Mouse (Mus musculus): Measurements from ENCODE around the gene Slc17a4. TPM values are rescaled to one million over a fixed set of nuclear protein-coding genes. Genes with fewer than 3 reads are reported as not detected.

Gene Slc17a4
- polyA plus RNA-seq, 1 experiment from 2014 or later = 0.49 TPM

GRCm38 (mm10) chr13:23934211-23934520, 19.4 kb upstream of the Slc17a4 start, which contains the start of gene Hist1h2aa:
Gene Hist1h2aa, plus strand, starts transcription at chr13:23934462.
- Histone ChIP-seq H3K9ac (ENCODE audit: low read length) (no peak within 1 kb of the TSS), H3K9me3 (ENCODE audit: control insufficient read depth, low read length) (no peaks in the 10 kb centered on the region), H3K4me3 (ENCODE audit: low read depth, low read length) (no peak within 1 kb of the TSS), H3K27ac (ENCODE audit: low read depth, low read length) (no peak within 1 kb of the TSS), H3K4me2 (ENCODE audit: low read depth) (no peak within 1 kb of the TSS), H3K27me3 (ENCODE audit: control insufficient read depth, insufficient read depth, low read length) (no peaks in the 10 kb centered on the region), H3K4me1 (ENCODE audit: control insufficient read depth, insufficient read depth, low read length) (no peaks in the 10 kb centered on the region), H3K36me3 (ENCODE audit: control insufficient read depth, insufficient read depth, low read length) (no peaks in the 10 kb centered on the region)
- ATAC-seq (ENCODE audit: insufficient read depth, low FRiP score, low TSS enrichment) (no peak), DNase-seq (ENCODE audit: low spot score) (no peak)
- WGBS = 89% methylated on average over 10 of the region's 10 CpGs

- Histone ChIP-seq H3K9ac (ENCODE audit: low read length) (no peak within 1 kb of the TSS), H3K27me3 (ENCODE audit: control insufficient read depth, insufficient read depth, low read length) (no peaks in the 10 kb centered on the region), H3K9me3 (ENCODE audit: control insufficient read depth, low read length) (no peaks in the 10 kb centered on the region), H3K4me3 (ENCODE audit: low read depth, low read length) (no peak within 1 kb of the TSS), H3K4me2 (ENCODE audit: low read depth) (no peak within 1 kb of the TSS), H3K36me3 (ENCODE audit: control insufficient read depth, insufficient read depth, low read length) (no peaks in the 10 kb centered on the region), H3K27ac (ENCODE audit: low read depth, low read length) (no peak within 1 kb of the TSS), H3K4me1 (ENCODE audit: control insufficient read depth, insufficient read depth, low read length) (no peaks in the 10 kb centered on the region)
- 91% methylated on average over 36 of the region's 39 CpGs for WGBS
- ATAC-seq (ENCODE audit: insufficient read depth, low FRiP score, low TSS enrichment) (no peak), DNase-seq (ENCODE audit: low spot score) (no peak)
Measured at GRCm38 (mm10) chr13:23933421-23934210, 18.8 kb upstream of the Slc17a4 start, which contains the start of gene Hist1h2ba. Gene Hist1h2ba, minus strand, starts transcription at chr13:23934156.

GRCm38 (mm10) chr13:23930904-23931303, 16.1 kb upstream of the Slc17a4 start:
- no peak overlapping the region for H3K4me3 ChIP-seq (ENCODE audit: low read depth, low read length)
- DNase-seq (ENCODE audit: low spot score) (no peak), ATAC-seq (ENCODE audit: insufficient read depth, low FRiP score, low TSS enrichment) (no peak)
- H3K27ac ChIP-seq (ENCODE audit: low read depth, low read length) = no peak overlapping the region
- no peak overlapping the region for H3K4me2 ChIP-seq (ENCODE audit: low read depth)
- H3K27me3 ChIP-seq (ENCODE audit: control insufficient read depth, insufficient read depth, low read length) = no peaks in the 10 kb centered on the region
- H3K4me1 ChIP-seq (ENCODE audit: control insufficient read depth, insufficient read depth, low read length) = no peaks in the 10 kb centered on the region
- H3K9me3 ChIP-seq (ENCODE audit: control insufficient read depth, low read length) = no peaks in the 10 kb centered on the region
- H3K36me3 ChIP-seq (ENCODE audit: control insufficient read depth, insufficient read depth, low read length) = no peaks in the 10 kb centered on the region
- WGBS = 72% methylated on average over 11 of the region's 11 CpGs
- no peak overlapping the region for H3K9ac ChIP-seq (ENCODE audit: low read length)

GRCm38 (mm10) chr13:23930461-23930860, 15.7 kb upstream of the Slc17a4 start:
- WGBS = 91% methylated on average over 9 of the region's 9 CpGs
- H3K4me1 ChIP-seq (ENCODE audit: control insufficient read depth, insufficient read depth, low read length) = no peaks in the 10 kb centered on the region
- no peak overlapping the region for H3K27ac ChIP-seq (ENCODE audit: low read depth, low read length)
- H3K9ac ChIP-seq (ENCODE audit: low read length) = no peak overlapping the region
- no peaks in the 10 kb centered on the region for H3K9me3 ChIP-seq (ENCODE audit: control insufficient read depth, low read length)
- no peak overlapping the region for H3K4me3 ChIP-seq (ENCODE audit: low read depth, low read length)
- no peak overlapping the region for H3K4me2 ChIP-seq (ENCODE audit: low read depth)
- H3K27me3 ChIP-seq (ENCODE audit: control insufficient read depth, insufficient read depth, low read length) = no peaks in the 10 kb centered on the region
- no peaks in the 10 kb centered on the region for H3K36me3 ChIP-seq (ENCODE audit: control insufficient read depth, insufficient read depth, low read length)
- DNase-seq (ENCODE audit: low spot score) = no peak
- no peak for ATAC-seq (ENCODE audit: insufficient read depth, low FRiP score, low TSS enrichment)

- no peak overlapping the region for H3K27ac ChIP-seq (ENCODE audit: low read depth, low read length)
- H3K36me3 ChIP-seq (ENCODE audit: control insufficient read depth, insufficient read depth, low read length) = no peaks in the 10 kb centered on the region
- H3K27me3 ChIP-seq (ENCODE audit: control insufficient read depth, insufficient read depth, low read length) = no peaks in the 10 kb centered on the region
- H3K4me2 ChIP-seq (ENCODE audit: low read depth) = no peak overlapping the region
- H3K9me3 ChIP-seq (ENCODE audit: control insufficient read depth, low read length) = no peaks in the 10 kb centered on the region
- H3K9ac ChIP-seq (ENCODE audit: low read length) = no peak overlapping the region
- 69% methylated on average over 3 of the region's 3 CpGs for WGBS
- no peaks in the 10 kb centered on the region for H3K4me1 ChIP-seq (ENCODE audit: control insufficient read depth, insufficient read depth, low read length)
- ATAC-seq (ENCODE audit: insufficient read depth, low FRiP score, low TSS enrichment) = no peak
- DNase-seq (ENCODE audit: low spot score) = no peak
- H3K4me3 ChIP-seq (ENCODE audit: low read depth, low read length) = no peak overlapping the region
Measured at GRCm38 (mm10) chr13:23928637-23929036, 13.8 kb upstream of the Slc17a4 start.

- Histone ChIP-seq H3K9ac (ENCODE audit: low read length) (no peak overlapping the region), H3K27ac (ENCODE audit: low read depth, low read length) (no peak overlapping the region), H3K27me3 (ENCODE audit: control insufficient read depth, insufficient read depth, low read length) (no peaks in the 10 kb centered on the region), H3K4me2 (ENCODE audit: low read depth) (no peak overlapping the region), H3K4me1 (ENCODE audit: control insufficient read depth, insufficient read depth, low read length) (no peaks in the 10 kb centered on the region), H3K36me3 (ENCODE audit: control insufficient read depth, insufficient read depth, low read length) (no peaks in the 10 kb centered on the region), H3K9me3 (ENCODE audit: control insufficient read depth, low read length) (no peaks in the 10 kb centered on the region), H3K4me3 (ENCODE audit: low read depth, low read length) (no peak overlapping the region)
- ATAC-seq (ENCODE audit: insufficient read depth, low FRiP score, low TSS enrichment) (no peak), DNase-seq (ENCODE audit: low spot score) (no peak)
- WGBS = 75% methylated on average over 2 of the region's 2 CpGs
Measured at GRCm38 (mm10) chr13:23925792-23926191, 11.0 kb upstream of the Slc17a4 start.

GRCm38 (mm10) chr13:23917674-23918073, 2.9 kb upstream of the Slc17a4 start:
- no peak overlapping the region for H3K4me3 ChIP-seq (ENCODE audit: low read depth, low read length)
- no peak overlapping the region for H3K27ac ChIP-seq (ENCODE audit: low read depth, low read length)
- no peaks in the 10 kb centered on the region for H3K36me3 ChIP-seq (ENCODE audit: control insufficient read depth, insufficient read depth, low read length)
- H3K4me1 ChIP-seq (ENCODE audit: control insufficient read depth, insufficient read depth, low read length) = no peaks in the 10 kb centered on the region
- no peak overlapping the region for H3K9ac ChIP-seq (ENCODE audit: low read length)
- ATAC-seq (ENCODE audit: insufficient read depth, low FRiP score, low TSS enrichment) = no peak
- DNase-seq (ENCODE audit: low spot score) = no peak
- no peaks in the 10 kb centered on the region for H3K9me3 ChIP-seq (ENCODE audit: control insufficient read depth, low read length)
- no peak overlapping the region for H3K4me2 ChIP-seq (ENCODE audit: low read depth)
- WGBS = 86% methylated on average over 4 of the region's 4 CpGs
- no peaks in the 10 kb centered on the region for H3K27me3 ChIP-seq (ENCODE audit: control insufficient read depth, insufficient read depth, low read length)

GRCm38 (mm10) chr13:23916132-23916531, 1.3 kb upstream of the Slc17a4 start:
- Histone ChIP-seq H3K9me3 (ENCODE audit: control insufficient read depth, low read length) (no peaks in the 10 kb centered on the region), H3K4me1 (ENCODE audit: control insufficient read depth, insufficient read depth, low read length) (no peaks in the 10 kb centered on the region), H3K36me3 (ENCODE audit: control insufficient read depth, insufficient read depth, low read length) (no peaks in the 10 kb centered on the region), H3K4me3 (ENCODE audit: low read depth, low read length) (no peak overlapping the region), H3K9ac (ENCODE audit: low read length) (no peak overlapping the region), H3K27ac (ENCODE audit: low read depth, low read length) (no peak overlapping the region), H3K4me2 (ENCODE audit: low read depth) (no peak overlapping the region), H3K27me3 (ENCODE audit: control insufficient read depth, insufficient read depth, low read length) (no peaks in the 10 kb centered on the region)
- 66% methylated on average over 1 of the region's 1 CpGs for WGBS
- ATAC-seq (ENCODE audit: insufficient read depth, low FRiP score, low TSS enrichment) (no peak), DNase-seq (ENCODE audit: low spot score) (no peak)

GRCm38 (mm10) chr13:23913791-23914306, 960 bp downstream of the Slc17a4 start:
- no peak overlapping the region for H3K9ac ChIP-seq (ENCODE audit: low read length)
- H3K4me2 ChIP-seq (ENCODE audit: low read depth) = no peak overlapping the region
- no peak overlapping the region for H3K4me3 ChIP-seq (ENCODE audit: low read depth, low read length)
- no peaks in the 10 kb centered on the region for H3K36me3 ChIP-seq (ENCODE audit: control insufficient read depth, insufficient read depth, low read length)
- 49% methylated on average over 6 of the region's 6 CpGs for WGBS
- DNase-seq (ENCODE audit: low spot score) (no peak), ATAC-seq (ENCODE audit: insufficient read depth, low FRiP score, low TSS enrichment) (no peak)
- no peaks in the 10 kb centered on the region for H3K9me3 ChIP-seq (ENCODE audit: control insufficient read depth, low read length)
- no peaks in the 10 kb centered on the region for H3K4me1 ChIP-seq (ENCODE audit: control insufficient read depth, insufficient read depth, low read length)
- H3K27me3 ChIP-seq (ENCODE audit: control insufficient read depth, insufficient read depth, low read length) = no peaks in the 10 kb centered on the region
- no peak overlapping the region for H3K27ac ChIP-seq (ENCODE audit: low read depth, low read length)
